Mouse (Mus musculus): ENCODE data around the gene Cdhr4.

DNA sequence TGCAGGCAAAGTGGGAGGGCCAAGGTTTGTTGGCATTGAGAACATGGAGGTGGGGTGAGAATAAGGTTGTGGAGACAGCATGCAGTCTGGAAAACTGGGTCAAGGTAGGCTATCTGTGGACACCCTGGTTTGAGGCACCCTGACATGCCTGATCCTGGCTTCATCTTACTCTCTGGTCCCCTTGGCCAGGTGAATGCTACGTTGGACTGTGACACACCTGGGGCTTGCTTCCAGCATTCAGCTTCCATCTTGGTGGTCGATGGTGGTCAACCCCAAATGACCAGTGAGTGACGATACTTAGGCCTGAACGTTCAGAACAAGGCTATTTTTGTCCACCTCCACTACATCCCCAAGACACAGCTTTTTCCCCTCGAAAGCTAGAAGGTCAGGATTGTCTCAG lies 3.8 kb downstream of the Cdhr4 start, which contains the start of gene Gm20662:
- TF ChIP-seq EP300 (optimal IDR thresholded peaks at IDR 0.05) (no peak), CTCF (IDR thresholded peaks at IDR 0.05; ENCODE audit: low read depth) (no peak)

All from stomach, postnatal 0 days (tissue).